Mouse (Mus musculus): ENCODE data around the gene Tsx. TPM values are rescaled to one million over a fixed set of nuclear protein-coding genes. Genes with fewer than 3 reads are reported as not detected.

Gene Tsx
- polyA plus RNA-seq, 1 experiment = not detected

DNA sequence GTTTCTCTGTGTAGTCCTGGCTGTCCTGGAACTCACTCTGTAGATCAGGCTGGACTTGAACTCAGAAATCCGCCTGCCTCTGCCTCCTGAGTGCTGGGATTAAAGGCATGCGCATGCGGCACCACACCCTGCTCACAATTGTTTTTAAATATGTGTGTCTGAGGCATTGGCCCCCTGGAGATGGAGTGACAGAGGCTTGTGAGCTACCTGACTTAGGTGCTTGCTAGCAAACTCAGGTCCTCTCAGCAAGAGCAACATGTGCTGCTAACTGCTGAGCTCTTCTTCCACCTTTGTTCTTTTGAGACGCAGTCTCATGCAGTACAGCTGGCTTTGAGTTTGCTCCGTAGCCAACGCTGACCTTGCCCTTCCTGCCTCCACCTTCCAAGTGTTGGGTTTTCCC lies 38.5 kb downstream of the Tsx start:
- peaks cover 31% of the 10 kb centered on the region for H3K27me3 ChIP-seq (ENCODE audit: control insufficient read depth)
- no peaks in the 10 kb centered on the region; the same call in 1 of the 2 replicates for H3K9me3 ChIP-seq (ENCODE audit: control insufficient read depth, low read length)
- peaks cover 2% of the 10 kb centered on the region for H3K36me3 ChIP-seq (ENCODE audit: control insufficient read depth)
- H3K4me1 ChIP-seq (ENCODE audit: control insufficient read depth) = peaks cover 3% of the 10 kb centered on the region
- TF ChIP-seq TAL1 (IDR thresholded peaks at IDR 0.05; ENCODE audit: low read length) (no peak), GATA1 (IDR thresholded peaks at IDR 0.05; ENCODE audit: low read length) (no peak)
- H3K4me3 ChIP-seq (replicated peaks) = no peak overlapping the region

DNA sequence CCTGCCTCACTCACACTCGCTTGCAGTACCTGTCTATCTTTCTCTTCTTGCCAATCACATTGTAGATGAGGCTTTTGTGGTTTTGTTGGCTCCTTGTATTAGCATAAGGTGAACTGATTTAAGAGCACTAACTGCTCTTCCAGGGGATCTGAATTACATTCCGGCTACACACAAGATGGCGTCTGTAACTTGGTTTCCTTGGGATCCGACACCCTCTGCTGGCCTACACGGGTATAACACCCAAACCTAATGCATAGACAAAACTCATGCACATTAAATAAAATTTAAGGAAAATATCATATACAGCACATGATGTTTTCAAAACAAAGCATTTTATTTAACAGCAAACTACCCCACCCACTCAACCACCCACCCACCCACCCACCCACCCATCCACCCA lies 45.8 kb downstream of the Tsx start:
- Histone ChIP-seq H3K4me1 (ENCODE audit: control insufficient read depth) (no peaks in the 10 kb centered on the region), H3K9me3 (ENCODE audit: control insufficient read depth, low read length) (no peaks in the 10 kb centered on the region), H3K36me3 (ENCODE audit: control insufficient read depth) (peaks cover 54% of the 10 kb centered on the region), H3K4me3 (replicated peaks) (no peak overlapping the region), H3K27me3 (ENCODE audit: control insufficient read depth) (no peaks in the 10 kb centered on the region)
- TF ChIP-seq GATA1 (IDR thresholded peaks at IDR 0.05; ENCODE audit: low read length) (no peak), TAL1 (IDR thresholded peaks at IDR 0.05; ENCODE audit: low read length) (no peak)

DNA sequence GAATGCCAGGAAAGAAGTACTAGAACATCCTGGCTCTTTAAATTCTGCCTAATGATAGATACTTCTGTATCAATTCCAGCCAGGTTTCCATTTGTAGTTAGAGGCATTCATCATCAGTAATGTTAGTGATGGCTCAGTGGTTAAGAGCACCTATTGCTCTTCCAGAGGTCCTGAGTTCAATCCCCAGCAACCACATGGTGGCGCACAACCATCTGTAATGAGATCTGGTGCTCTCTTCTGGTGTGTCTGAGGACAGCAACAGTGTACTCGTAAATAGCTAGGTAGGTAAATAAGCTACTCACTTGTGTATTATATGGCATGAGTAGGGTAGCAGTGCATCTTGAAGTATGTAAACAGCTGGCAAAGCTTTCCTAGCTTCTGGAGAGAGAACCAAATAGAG lies 54.7 kb downstream of the Tsx start:
- TF ChIP-seq TAL1 (IDR thresholded peaks at IDR 0.05; ENCODE audit: low read length) = no peak
- TF ChIP-seq GATA1 (IDR thresholded peaks at IDR 0.05; ENCODE audit: low read length) = no peak
- Histone ChIP-seq H3K27me3 (ENCODE audit: control insufficient read depth) (no peaks in the 10 kb centered on the region), H3K36me3 (ENCODE audit: control insufficient read depth) (peaks cover 83% of the 10 kb centered on the region), H3K9me3 (ENCODE audit: control insufficient read depth, low read length) (no peaks in the 10 kb centered on the region), H3K4me3 (replicated peaks) (no peak overlapping the region), H3K4me1 (ENCODE audit: control insufficient read depth) (peaks cover 7% of the 10 kb centered on the region)

DNA sequence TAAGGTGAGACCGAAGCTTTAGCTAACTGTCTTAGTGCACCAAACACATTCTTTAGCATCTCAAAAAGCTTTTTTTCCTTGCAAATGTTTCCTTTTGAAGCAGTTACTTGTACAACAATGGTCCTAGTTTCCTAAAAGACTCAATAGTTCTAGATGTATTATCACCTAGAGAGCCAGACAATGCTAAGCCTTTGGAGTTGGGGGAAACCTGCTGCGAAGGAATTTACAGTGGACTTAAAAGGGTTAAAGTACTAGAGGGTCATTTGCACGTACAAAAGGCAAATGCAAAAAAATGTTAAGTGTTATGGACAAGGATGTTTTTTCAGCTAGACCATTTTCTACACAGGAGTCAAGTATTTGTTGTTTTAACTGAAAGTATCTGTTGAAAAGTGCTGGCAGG lies 58.1 kb downstream of the Tsx start:
- Histone ChIP-seq H3K4me1 (ENCODE audit: control insufficient read depth) (peaks cover 7% of the 10 kb centered on the region), H3K27me3 (ENCODE audit: control insufficient read depth) (no peaks in the 10 kb centered on the region), H3K4me3 (replicated peaks) (no peak overlapping the region), H3K9me3 (ENCODE audit: control insufficient read depth, low read length) (no peaks in the 10 kb centered on the region), H3K36me3 (ENCODE audit: control insufficient read depth) (peaks cover 51% of the 10 kb centered on the region)
- TF ChIP-seq TAL1 (IDR thresholded peaks at IDR 0.05; ENCODE audit: low read length) (no peak), GATA1 (IDR thresholded peaks at IDR 0.05; ENCODE audit: low read length) (no peak)

Other genes starting within 250 kb of the Tsx start
- not detected in 2 replicates for gene Nap1l2, start 227.8 kb upstream of the Tsx start, polyA plus RNA-seq (2012)
- gene Cdx4, start 93.1 kb upstream of the Tsx start, polyA plus RNA-seq (2012) = not detected in 2 replicates
- not detected in 2 replicates for gene Chic1, start 58.0 kb upstream of the Tsx start, polyA plus RNA-seq (2012)
- not detected in 2 replicates for gene Gm26992, start 7.5 kb downstream of the Tsx start, polyA plus RNA-seq (2012)
- gene Zcchc13, start 216.1 kb downstream of the Tsx start, polyA plus RNA-seq (2012) = not detected in 2 replicates

Measured in erythroblast, embryonic 14.5 days (primary cell).